Mouse (Mus musculus) cortical plate, adult 2 months (tissue): ENCODE data around the gene Sox2. TPM values are rescaled to one million over a fixed set of nuclear protein-coding genes. Genes with fewer than 3 reads are reported as not detected.

ENCODE experiments used
- H3K27ac ChIP-seq: fragments of 200-500 bp; 2 replicates; pipeline ENCODE4 v1.5.1; 2012; ENCODE audit warnings: low read length, control low read depth, inconsistent platforms; ENCODE audit not compliant: insufficient read depth
- H3K4me1 ChIP-seq: fragments of 200-500 bp; 2 replicates; pipeline ENCODE4 v1.6.1; 2011; ENCODE audit warnings: low read length; ENCODE audit not compliant: control insufficient read depth, insufficient read depth
- H3K4me3 ChIP-seq: fragments of 200-500 bp; 2 replicates; pipeline ENCODE4 v1.5.1; 2011; ENCODE audit warnings: mild to moderate bottlenecking, low read length, control low read depth; ENCODE audit not compliant: insufficient read depth
- CTCF ChIP-seq: fragments of 200-500 bp; IDR thresholded peaks from 2 replicates; pipeline ENCODE4 v1.5.1; 2011; ENCODE audit warnings: mild to moderate bottlenecking, control low read depth, low read length; ENCODE audit not compliant: insufficient read depth; ENCODE audit errors: extremely low read depth
- POLR2A ChIP-seq: fragments of 200-500 bp; IDR thresholded peaks from 2 replicates; pipeline ENCODE4 v1.6.1; 2011; ENCODE audit warnings: mild to moderate bottlenecking, low read length, control low read depth; ENCODE audit not compliant: insufficient read depth; ENCODE audit errors: extremely low read depth
- polyA plus RNA-seq: library from polyadenylated mRNA; depleted of rRNA; stranded (reverse); fragments of >200 nt; gene quantifications from 2 replicates; pipeline ENCODE4 v1.2.3, GENCODE M21; 2012

Gene Sox2
- polyA plus RNA-seq, 1 experiment: 30.5 TPM

- Histone ChIP-seq H3K27ac (no peak overlapping the region), H3K4me1 (no peaks in the 10 kb centered on the region; the same call in 1 of the 2 replicates), H3K4me3 (no peak overlapping the region)
- TF ChIP-seq CTCF: no peak
- no peak for TF ChIP-seq POLR2A
Measured at GRCm38 (mm10) chr3:34636958-34637357, 13.2 kb upstream of the Sox2 start.

GRCm38 (mm10) chr3:34637481-34637880, 12.7 kb upstream of the Sox2 start:
- TF ChIP-seq POLR2A (no peak), CTCF (no peak)
- no peaks in the 10 kb centered on the region; the same call in 1 of the 2 replicates for H3K4me1 ChIP-seq
- H3K27ac ChIP-seq: peak overlapping the region; percentile 87; the same call in 1 of the 2 replicates
- no peak overlapping the region; the same call in 1 of the 2 replicates for H3K4me3 ChIP-seq

GRCm38 (mm10) chr3:34637926-34638325, 12.3 kb upstream of the Sox2 start:
- peak overlapping the region; percentile 50 for H3K4me3 ChIP-seq
- TF ChIP-seq CTCF: no peak
- TF ChIP-seq POLR2A: no peak
- H3K27ac ChIP-seq: peak overlapping the region; percentile 66; the same call in 1 of the 2 replicates
- no peaks in the 10 kb centered on the region; the same call in 1 of the 2 replicates for H3K4me1 ChIP-seq

- peak overlapping the region; percentile 50 for H3K4me3 ChIP-seq
- peak overlapping the region; percentile 66 for H3K27ac ChIP-seq
- no peaks in the 10 kb centered on the region; the same call in 1 of the 2 replicates for H3K4me1 ChIP-seq
- TF ChIP-seq POLR2A (no peak), CTCF (no peak)
Measured at GRCm38 (mm10) chr3:34638344-34638743, 11.9 kb upstream of the Sox2 start.

- H3K4me1 ChIP-seq: no peaks in the 10 kb centered on the region; the same call in 1 of the 2 replicates
- H3K4me3 ChIP-seq: peak overlapping the region; percentile 50
- TF ChIP-seq CTCF (peak; percentile 70), POLR2A (no peak)
Measured at GRCm38 (mm10) chr3:34639031-34639872, 11.0 kb upstream of the Sox2 start.

GRCm38 (mm10) chr3:34639873-34640270, 10.3 kb upstream of the Sox2 start:
- Histone ChIP-seq H3K27ac (peak overlapping the region; percentile 80), H3K4me1 (no peaks in the 10 kb centered on the region; the same call in 1 of the 2 replicates), H3K4me3 (peak overlapping the region; percentile 50)
- TF ChIP-seq CTCF: no peak
- no peak for TF ChIP-seq POLR2A

More at GRCm38 (mm10) chr3:34639031-34639872, 11.0 kb upstream of the Sox2 start:
- H3K27ac ChIP-seq: peak overlapping the region; percentile 80

- no peak overlapping the region for H3K27ac ChIP-seq
- H3K4me1 ChIP-seq: no peaks in the 10 kb centered on the region; the same call in 1 of the 2 replicates
- 0 out of 2 replicates have a peak overlapping the region, but pooled peaks have one; percentile 17 for H3K4me3 ChIP-seq
- TF ChIP-seq POLR2A: no peak
- TF ChIP-seq CTCF: no peak
Measured at GRCm38 (mm10) chr3:34640276-34640675, 9.9 kb upstream of the Sox2 start.

- TF ChIP-seq CTCF (peak; percentile 40), POLR2A (no peak)
- H3K27ac ChIP-seq: 0 out of 2 replicates have a peak overlapping the region, but pooled peaks have one; percentile 35
- peak overlapping the region; percentile 17; the same call in 1 of the 2 replicates for H3K4me3 ChIP-seq
- H3K4me1 ChIP-seq: no peaks in the 10 kb centered on the region; the same call in 1 of the 2 replicates
Measured at GRCm38 (mm10) chr3:34640690-34641600, 9.3 kb upstream of the Sox2 start.

- H3K4me1 ChIP-seq: no peaks in the 10 kb centered on the region; the same call in 1 of the 2 replicates
- H3K27ac ChIP-seq: peak overlapping the region; percentile 79
- peak overlapping the region; percentile 21 for H3K4me3 ChIP-seq
- TF ChIP-seq CTCF (no peak), POLR2A (no peak)
Measured at GRCm38 (mm10) chr3:34641756-34642497, 8.3 kb upstream of the Sox2 start.
